Mouse (Mus musculus) neutrophil, adult 5-6 weeks (primary cell): ENCODE results near the gene Lrrc8e. TPM values are rescaled to one million over a fixed set of nuclear protein-coding genes. Genes with fewer than 3 reads are reported as not detected.
A peak's percentile ranks its signal among the peaks of the same experiment; 100 is the strongest.

Source experiments
- ATAC-seq: fragments of 151-379, 151-347 bp; 2 replicates; pipeline ENCODE4 v1.8.0; 2017; ENCODE audit warnings: mild to moderate bottlenecking, moderate TSS enrichment; ENCODE audit not compliant: insufficient number of reproducible peaks, poor library complexity, low FRiP score, severe bottlenecking; ENCODE audit errors: extremely low read depth
- total RNA-seq: library from RNA; stranded (forward); fragments of 200-1000 nt; gene quantifications from 2 replicates; pipeline ENCODE4 v1.2.3, GENCODE M21; 2017

The Lrrc8e gene
- not detected in 2 replicates for total RNA-seq

- ATAC-seq, result no peak
Observed at GRCm38 (mm10) chr8:4226739-4227347, at the start of gene Lrrc8e. Gene Lrrc8e, plus strand, starts transcription at chr8:4226827.

- no peak for ATAC-seq
Observed at GRCm38 (mm10) chr8:4183409-4183808, 43.2 kb upstream of the Lrrc8e start.

DNA sequence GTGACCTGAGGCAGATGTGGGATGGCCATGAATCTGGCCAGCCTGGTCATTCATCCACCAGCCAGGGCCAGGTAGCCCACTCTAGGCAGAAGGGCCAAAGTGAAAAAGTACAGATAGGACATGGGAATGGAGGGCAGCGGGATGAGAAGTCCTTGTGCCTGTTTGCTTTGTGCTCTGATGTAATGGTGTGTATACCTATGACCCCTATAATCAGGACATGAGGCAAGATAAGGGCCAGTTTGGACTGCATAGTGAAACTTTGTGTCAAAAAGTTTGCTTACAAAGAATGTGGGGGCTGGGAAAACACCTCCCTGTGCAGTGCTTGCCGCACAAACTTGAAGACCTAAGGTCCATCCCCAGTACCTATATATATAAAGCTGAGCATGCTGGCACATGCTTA, 40.5 kb upstream of the Lrrc8e start:
- no peak for ATAC-seq

DNA sequence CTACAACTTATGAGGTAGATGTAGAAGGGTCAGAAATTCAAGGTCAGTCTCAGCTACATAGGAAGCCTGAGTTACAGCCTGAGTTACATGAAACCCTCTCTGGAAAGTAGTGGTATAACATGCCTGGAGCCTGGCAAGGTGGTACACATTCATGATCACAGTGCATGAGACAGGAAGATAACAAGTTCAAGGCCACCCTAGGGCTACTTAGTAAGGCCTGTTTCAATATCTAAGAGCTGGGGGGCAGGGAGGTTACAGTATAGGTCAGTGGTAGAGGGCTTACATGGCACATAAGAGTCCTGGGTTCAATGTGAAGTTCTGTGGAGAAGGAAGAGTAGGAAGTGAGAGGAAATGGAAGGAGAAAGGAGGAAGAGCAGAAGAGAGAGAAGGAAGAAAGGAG, 38.0 kb upstream of the Lrrc8e start:
- ATAC-seq, result no peak

GRCm38 (mm10) chr8:4189031-4189722, 37.5 kb upstream of the Lrrc8e start:
- no peak for ATAC-seq

GRCm38 (mm10) chr8:4192305-4192704, 34.3 kb upstream of the Lrrc8e start:
- no peak for ATAC-seq

GRCm38 (mm10) chr8:4192807-4193587, 33.6 kb upstream of the Lrrc8e start:
- peak; percentile 79 for ATAC-seq

DNA sequence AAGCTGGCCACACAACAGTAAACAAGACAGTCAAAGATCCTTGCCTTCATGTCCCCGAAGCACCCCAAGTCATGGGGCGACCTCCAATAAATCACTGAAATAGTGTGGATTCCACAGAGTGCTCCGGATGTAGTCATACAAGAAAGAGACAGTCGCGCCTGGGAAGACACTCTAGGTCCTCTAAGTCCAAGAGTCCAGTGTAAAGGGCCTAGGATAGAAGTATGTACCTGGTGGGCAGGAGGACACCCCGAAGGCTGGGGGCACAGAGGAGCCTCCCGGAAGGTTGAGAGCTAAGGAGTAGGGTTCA, 33.1 kb upstream of the Lrrc8e start:
- no peak for ATAC-seq

GRCm38 (mm10) chr8:4201321-4201720, 25.3 kb upstream of the Lrrc8e start:
- ATAC-seq, result peak; percentile 35; the same call in 1 of the 2 replicates

GRCm38 (mm10) chr8:4205246-4206123, 21.1 kb upstream of the Lrrc8e start:
- no peak for ATAC-seq

GRCm38 (mm10) chr8:4206182-4207015, 20.2 kb upstream of the Lrrc8e start:
- ATAC-seq, result no peak

GRCm38 (mm10) chr8:4207016-4207350, 19.6 kb upstream of the Lrrc8e start:
- ATAC-seq, result no peak

GRCm38 (mm10) chr8:4211097-4211496, 15.5 kb upstream of the Lrrc8e start:
- no peak for ATAC-seq

- ATAC-seq, result peak; percentile 14; the same call in 1 of the 2 replicates
Observed at GRCm38 (mm10) chr8:4212809-4213209, 13.8 kb upstream of the Lrrc8e start.

DNA sequence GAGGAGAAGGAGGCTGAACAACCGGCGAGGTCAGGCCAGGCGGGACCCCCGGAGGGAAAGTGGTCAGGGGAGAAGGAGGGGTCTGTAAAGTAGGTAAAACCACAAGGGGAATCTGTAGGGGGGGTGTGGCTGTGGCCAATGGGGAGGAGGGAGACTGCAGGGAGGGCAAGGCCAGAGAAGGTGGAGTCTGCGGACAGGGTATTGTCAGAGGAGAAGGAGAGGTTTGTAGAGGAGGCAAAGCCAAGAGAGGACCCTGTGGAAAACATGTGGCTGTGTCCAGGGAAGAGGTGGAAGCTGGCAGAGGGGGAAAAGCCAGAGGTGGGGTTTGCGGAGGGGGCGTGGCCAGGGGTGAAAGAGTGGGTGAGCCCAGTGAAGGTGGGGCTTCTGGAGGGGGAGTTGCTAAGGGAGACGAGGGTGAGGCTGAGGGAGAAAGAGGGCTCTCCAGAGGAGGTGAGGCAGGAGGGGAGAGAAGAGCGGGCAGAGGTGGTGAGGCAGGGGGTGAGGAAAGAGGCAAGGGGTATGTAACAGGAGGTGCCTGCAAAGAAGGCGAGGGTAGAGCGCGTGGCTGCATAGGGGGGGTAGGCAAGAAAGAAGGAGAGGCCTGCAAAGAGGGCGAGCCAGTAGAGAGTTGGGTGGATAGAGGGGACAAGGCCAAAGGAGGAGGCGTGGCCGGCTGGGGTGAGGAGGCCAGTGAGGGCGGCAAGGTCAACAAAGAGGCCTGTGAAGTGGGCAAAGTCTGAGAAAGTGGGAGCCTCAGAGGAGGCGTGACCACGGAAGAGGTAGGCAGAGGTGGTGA, 13.2 kb upstream of the Lrrc8e start:
- ATAC-seq, result 0 out of 2 replicates have a peak, but pooled peaks have one; percentile 14

GRCm38 (mm10) chr8:4214006-4214980, 12.3 kb upstream of the Lrrc8e start:
- ATAC-seq, result peak; percentile 68

GRCm38 (mm10) chr8:4216296-4216695, 10.3 kb upstream of the Lrrc8e start:
- ATAC-seq, result no peak
